Mouse (Mus musculus) cerebellum, adult 2 months (tissue): Measurements from ENCODE around the gene Tdrd6.

Experiments used
- CTCF ChIP-seq: fragments of 200-500 bp; IDR thresholded peaks from 2 replicates; pipeline ENCODE4 v1.5.1; 2011; ENCODE audit warnings: low read depth, mild to moderate bottlenecking, control low read depth, low read length, moderate library complexity, borderline replicate concordance; ENCODE audit not compliant: insufficient read depth
- POLR2A ChIP-seq: fragments of 200-500 bp; IDR thresholded peaks from 2 replicates; pipeline ENCODE4 v1.6.1; 2011; ENCODE audit warnings: low read length, control low read depth, borderline replicate concordance; ENCODE audit not compliant: insufficient read depth

GRCm38 (mm10) chr17:43622076-43622475, 8.0 kb downstream of the Tdrd6 start:
- TF ChIP-seq POLR2A = no peak
- no peak for TF ChIP-seq CTCF
